Mouse (Mus musculus) heart, adult 2 months (tissue): ENCODE measurements at regions not wholly inside any gene's neighbourhood (a gene's known extent, or its start where the extent isn't known, plus 50 kb on each side); places are given as distances from the start of the nearest gene placed in this dataset.

Experiments used
- DNase-seq, 2 experiments: peaks; one replicate each; pipeline ENCODE4 v3.0.0; 2021
- H3K27ac ChIP-seq: fragments of 200-600 bp; 2 replicates; pipeline ENCODE4 v1.8.1; 2022
- H3K27me3 ChIP-seq: fragments of 200-500 bp; 2 replicates; pipeline ENCODE4 v1.6.1; 2012; ENCODE audit warnings: mild to moderate bottlenecking, low read length, inconsistent platforms, mixed read lengths; ENCODE audit not compliant: control insufficient read depth, insufficient read depth
- H3K36me3 ChIP-seq: fragments of 200-500 bp; 2 replicates; pipeline ENCODE4 v1.6.1; 2012; ENCODE audit warnings: low read length, inconsistent platforms; ENCODE audit not compliant: control insufficient read depth, insufficient read depth
- H3K4me1 ChIP-seq: fragments of 200-500 bp; 2 replicates; pipeline ENCODE4 v1.6.1; 2011; ENCODE audit warnings: low read length; ENCODE audit not compliant: control insufficient read depth, insufficient read depth
- H3K4me3 ChIP-seq: fragments of 200-600 bp; 2 replicates; pipeline ENCODE4 v1.8.1; 2022
- H3K79me2 ChIP-seq: fragments of 200-500 bp; replicated peaks from 2 replicates; pipeline ENCODE4 v1.6.1; 2012; ENCODE audit warnings: mild to moderate bottlenecking, inconsistent platforms, low read length, moderate library complexity, mixed read lengths; ENCODE audit not compliant: control insufficient read depth, insufficient read depth
- H3K9ac ChIP-seq: fragments of 200-500 bp; 2 replicates; pipeline ENCODE4 v1.6.1; 2012; ENCODE audit warnings: low read depth, mild to moderate bottlenecking, control low read depth, inconsistent platforms, low read length, mixed read lengths
- CTCF ChIP-seq: fragments of 200-600 bp; IDR thresholded peaks from 2 replicates; pipeline ENCODE4 v1.8.1; 2022; ENCODE audit warnings: antibody characterized with exemption, mild to moderate bottlenecking, moderate library complexity
- EP300 ChIP-seq: fragments of 200-500 bp; IDR thresholded peaks from 2 replicates; pipeline ENCODE4 v1.6.1; 2011; ENCODE audit warnings: low read depth, low read length, control low read depth; ENCODE audit not compliant: insufficient read depth
- POLR2A ChIP-seq: fragments of 200-500 bp; IDR thresholded peaks from 2 replicates; pipeline ENCODE4 v1.6.1; 2011; ENCODE audit warnings: mild to moderate bottlenecking, low read depth, low read length, control low read depth; ENCODE audit not compliant: insufficient read depth
- WGBS: fragments of 180-500 bp; shearing (Covaris S2); methylation state at CpG from one replicate; pipeline ENCODE4 v1.1.7; 2018; 5-methylcytosine and 5-hydroxymethylcytosine counted together
- intact Hi-C: fragments of 180-260 bp; cut with DNase I; formaldehyde crosslinking; loops from one replicate; pipeline ENCODE4 v1.15.1; 2025

DNA sequence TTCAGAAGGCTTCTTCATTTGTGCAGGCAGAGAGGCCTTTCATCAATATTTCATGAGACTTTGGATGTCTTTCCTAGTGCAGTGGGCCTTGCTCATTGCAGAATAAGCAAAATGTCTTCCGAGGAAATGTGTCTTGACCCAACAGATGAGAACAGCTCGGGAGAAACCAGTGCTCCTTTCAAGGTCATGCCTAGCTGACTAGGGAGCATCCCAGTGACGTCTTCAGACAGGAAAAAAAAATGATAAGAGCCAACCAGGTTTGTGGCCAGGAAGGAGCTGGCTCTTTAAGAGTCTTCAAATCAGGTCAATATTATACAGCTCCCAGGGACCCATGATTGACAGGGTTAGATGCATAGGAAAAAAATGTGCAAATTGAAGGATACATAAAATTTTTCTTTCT, 224.9 kb upstream of the Sox11 start:
- WGBS, result 53% methylated on average over 3 of the region's 3 CpGs
- H3K79me2 ChIP-seq, result no peaks in the 10 kb centered on the region

DNA sequence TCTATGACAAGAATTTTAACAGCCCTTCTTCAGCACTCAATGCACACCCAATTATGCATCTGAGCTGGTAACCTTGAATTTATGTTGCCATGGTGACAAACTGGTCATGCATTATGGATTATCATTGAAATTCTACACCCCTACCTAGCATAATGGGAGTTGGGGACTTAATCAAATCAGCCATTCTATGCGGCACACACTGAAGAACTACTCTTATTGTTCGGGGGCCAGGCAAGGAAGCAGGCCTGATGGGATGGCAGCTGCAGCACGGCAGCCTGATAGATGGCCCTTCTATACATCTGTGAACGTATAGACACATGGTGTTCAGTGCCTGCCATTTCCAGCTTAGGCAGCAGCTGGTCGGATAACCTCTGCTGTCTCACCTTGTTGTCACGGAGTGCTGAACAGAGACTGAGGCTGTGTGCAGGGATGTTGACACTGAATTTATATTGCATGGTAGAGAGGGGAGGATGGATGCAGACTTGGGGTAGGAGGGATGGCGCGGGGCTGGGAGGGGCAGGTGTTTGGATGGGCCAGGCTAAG, 223.7 kb upstream of the Sox11 start:
- intact Hi-C loops, result no loop called here
- Histone ChIP-seq H3K27ac (no peak overlapping the region), H3K9ac (no peak overlapping the region), H3K4me3 (no peak overlapping the region), H3K4me1 (no peaks in the 10 kb centered on the region), H3K79me2 (no peaks in the 10 kb centered on the region), H3K27me3 (no peaks in the 10 kb centered on the region), H3K36me3 (no peaks in the 10 kb centered on the region)
- no peak for DNase-seq
- WGBS, result 84% methylated on average over 8 of the region's 8 CpGs
- TF ChIP-seq CTCF (no peak), EP300 (no peak), POLR2A (no peak)

More for the DNA sequence above, 224.9 kb upstream of the Sox11 start:
- H3K27ac ChIP-seq, result no peak overlapping the region
- DNase-seq, result no peak
- no peak overlapping the region for H3K9ac ChIP-seq
- no peaks in the 10 kb centered on the region for H3K36me3 ChIP-seq
- TF ChIP-seq CTCF, result no peak
- TF ChIP-seq EP300, result no peak
- TF ChIP-seq POLR2A, result no peak
- no peaks in the 10 kb centered on the region for H3K4me1 ChIP-seq
- no peaks in the 10 kb centered on the region for H3K27me3 ChIP-seq
- no peak overlapping the region for H3K4me3 ChIP-seq
- intact Hi-C loops, result no loop called here

DNA sequence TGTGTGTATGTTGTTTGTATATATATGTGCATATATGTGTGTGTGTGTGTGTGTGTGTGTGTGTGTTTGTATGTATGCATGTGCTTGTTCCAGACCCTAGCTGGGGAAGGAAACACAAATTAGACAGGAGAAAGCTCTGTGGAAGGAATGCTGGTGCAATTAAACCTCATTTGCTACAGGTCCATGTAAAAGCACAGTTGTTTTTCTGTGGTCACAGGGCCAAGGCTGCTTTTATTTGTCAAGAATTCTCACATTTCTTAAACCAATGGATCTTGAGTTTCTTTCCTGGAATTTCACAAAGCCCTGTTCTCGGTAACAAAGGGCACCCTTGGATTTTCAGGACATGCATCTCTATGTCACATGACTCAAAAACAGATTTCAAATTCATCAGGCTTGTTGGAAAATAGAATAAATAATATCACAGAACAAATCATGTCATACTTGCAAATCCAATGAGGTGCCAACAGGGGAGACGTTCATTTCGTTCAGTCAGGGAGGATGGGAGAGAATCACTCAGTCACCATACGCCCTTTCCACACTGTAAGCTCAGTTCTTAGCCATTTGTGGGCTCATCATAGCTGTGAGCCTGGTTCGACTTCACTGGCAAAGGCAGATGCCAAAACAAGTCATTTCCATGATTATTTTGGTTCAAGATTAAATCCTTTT, 222.4 kb upstream of the Sox11 start:
- 73% methylated on average over 5 of the region's 5 CpGs for WGBS
- Histone ChIP-seq H3K9ac (no peak overlapping the region), H3K4me1 (no peaks in the 10 kb centered on the region), H3K36me3 (no peaks in the 10 kb centered on the region), H3K27ac (no peak overlapping the region), H3K79me2 (no peaks in the 10 kb centered on the region), H3K4me3 (no peak overlapping the region), H3K27me3 (no peaks in the 10 kb centered on the region)
- TF ChIP-seq EP300, result no peak
- no peak for TF ChIP-seq CTCF
- TF ChIP-seq POLR2A, result no peak
- intact Hi-C loops, result no loop called here
- DNase-seq, result no peak

DNA sequence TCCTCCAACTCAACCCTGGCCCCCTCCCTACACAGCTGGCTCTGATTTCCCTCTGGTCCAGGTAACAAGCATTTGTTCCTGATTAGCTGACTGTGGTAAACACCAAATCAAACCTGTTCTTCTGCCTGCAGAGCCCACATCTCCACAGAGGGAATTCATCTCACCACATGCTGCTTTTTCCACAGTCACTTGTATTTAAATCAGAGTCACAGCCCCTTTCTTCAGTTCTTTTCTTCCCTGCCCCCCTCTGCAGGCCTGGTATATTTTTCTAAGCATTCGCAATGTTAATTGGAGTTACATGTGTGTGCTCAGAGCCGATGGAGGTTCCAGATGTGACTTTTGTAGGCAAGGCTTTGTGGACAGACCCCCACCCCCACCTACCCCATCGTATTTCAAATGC, 221.5 kb upstream of the Sox11 start:
- Histone ChIP-seq H3K4me1 (no peaks in the 10 kb centered on the region), H3K9ac (no peak overlapping the region), H3K4me3 (no peak overlapping the region), H3K36me3 (no peaks in the 10 kb centered on the region), H3K27me3 (no peaks in the 10 kb centered on the region), H3K27ac (no peak overlapping the region), H3K79me2 (no peaks in the 10 kb centered on the region)
- intact Hi-C loops, result no loop called here
- no peak for TF ChIP-seq EP300
- no peak for TF ChIP-seq CTCF
- no peak for TF ChIP-seq POLR2A
- 57% methylated on average over 3 of the region's 3 CpGs for WGBS
- DNase-seq, result no peak

DNA sequence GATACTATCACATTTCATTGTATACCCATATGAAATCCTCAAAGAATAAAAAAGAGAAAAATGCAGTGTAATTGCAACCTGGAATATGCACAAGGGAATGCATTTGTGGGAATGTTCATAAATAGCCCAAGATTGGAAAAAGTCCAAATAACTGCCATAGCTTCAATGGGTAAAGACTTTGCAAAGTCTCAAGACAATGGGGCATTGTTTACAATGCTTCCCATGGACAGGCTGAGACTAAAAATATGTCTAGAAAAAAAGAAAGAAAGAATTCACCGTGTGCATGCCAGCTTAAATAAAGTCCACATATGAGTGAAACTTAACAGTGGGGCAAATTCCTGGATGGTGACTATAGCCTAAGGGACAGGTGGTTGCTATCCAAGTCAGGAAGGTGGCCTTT, 210.4 kb upstream of the Sox11 start:
- TF ChIP-seq CTCF (no peak), EP300 (no peak), POLR2A (no peak)
- WGBS, result 31% methylated on average over 1 of the region's 1 CpGs

DNA sequence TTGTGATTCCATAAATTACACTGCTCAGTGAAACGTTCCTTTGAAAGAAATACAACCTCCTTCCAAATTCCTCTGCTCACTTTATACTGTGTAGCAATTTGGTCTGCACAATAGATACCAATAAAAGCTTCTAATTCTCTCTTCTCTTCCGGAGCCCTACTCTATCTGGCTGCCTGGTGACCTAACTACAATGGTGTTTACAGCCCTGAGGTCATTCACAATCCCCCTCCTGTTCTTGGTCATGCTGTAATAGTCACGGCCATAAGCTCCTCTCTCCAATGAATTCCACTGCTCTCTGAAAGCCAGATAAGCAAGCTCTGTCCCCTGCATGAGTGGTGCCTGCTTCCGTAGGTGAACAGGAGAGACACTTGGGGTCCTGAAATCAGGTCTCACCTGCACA, 195.8 kb upstream of the Sox11 start:
- intact Hi-C loops, result no loop called here
- 29% methylated on average over 4 of the region's 4 CpGs for WGBS

More for the DNA sequence above, 210.4 kb upstream of the Sox11 start:
- no peak for DNase-seq
- Histone ChIP-seq H3K27me3 (no peaks in the 10 kb centered on the region), H3K36me3 (no peaks in the 10 kb centered on the region), H3K9ac (no peak overlapping the region), H3K4me1 (no peaks in the 10 kb centered on the region), H3K4me3 (no peak overlapping the region), H3K27ac (no peak overlapping the region), H3K79me2 (no peaks in the 10 kb centered on the region)
- intact Hi-C loops, result no loop called here

More for the DNA sequence above, 195.8 kb upstream of the Sox11 start:
- no peaks in the 10 kb centered on the region for H3K27me3 ChIP-seq
- no peak for DNase-seq
- peaks cover 1% of the 10 kb centered on the region; the same call in 1 of the 2 replicates for H3K4me1 ChIP-seq
- no peak overlapping the region for H3K9ac ChIP-seq
- H3K4me3 ChIP-seq, result no peak overlapping the region
- no peak overlapping the region for H3K27ac ChIP-seq
- H3K36me3 ChIP-seq, result no peaks in the 10 kb centered on the region
- no peaks in the 10 kb centered on the region for H3K79me2 ChIP-seq
- TF ChIP-seq EP300 (no peak), POLR2A (no peak), CTCF (no peak)
